Mouse (Mus musculus): ENCODE measurements at regions not wholly inside any gene's neighbourhood (a gene's known extent, or its start where the extent isn't known, plus 50 kb on each side); places are given as distances from the start of the nearest gene placed in this dataset.

DNA sequence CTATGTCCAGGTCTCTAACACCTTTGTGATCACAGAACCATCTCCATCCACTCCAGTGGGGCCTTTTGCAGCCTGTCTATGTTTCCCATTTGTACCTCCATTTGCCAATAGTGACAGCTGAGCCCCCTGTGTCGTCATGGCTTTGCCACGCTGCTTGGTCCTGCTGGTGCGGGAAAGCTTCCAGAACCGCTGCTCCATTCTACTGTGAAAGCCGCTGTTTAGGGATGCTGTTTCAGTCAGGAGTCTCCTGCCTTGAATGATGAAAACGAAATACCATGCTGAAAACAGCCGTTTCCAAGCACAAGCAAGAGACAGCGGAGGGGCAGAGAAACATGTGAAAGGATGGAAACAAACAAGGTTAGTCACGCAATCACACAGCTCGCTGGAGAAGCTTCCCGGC lies 410.4 kb downstream of the Glrx3 start:
- no peak for TF ChIP-seq CTCF (IDR thresholded peaks at IDR 0.05; ENCODE audit: low read depth)
- no peak for TF ChIP-seq EP300 (optimal IDR thresholded peaks at IDR 0.05)

All from stomach, postnatal 0 days (tissue).